Mouse (Mus musculus): ENCODE results near the gene Col9a1. TPM values are rescaled to one million over a fixed set of nuclear protein-coding genes. Genes with fewer than 3 reads are reported as not detected.

Gene Col9a1
- total RNA-seq, 2 experiments from 2014 or later: not detected

- no peak for DNase-seq
Observed at GRCm38 (mm10) chr1:24294979-24295942, 117.9 kb downstream of the Col9a1 start.

GRCm38 (mm10) chr1:24300700-24301099, 123.3 kb downstream of the Col9a1 start:
- no peak for DNase-seq

Other genes with a start within 250 kb of the Col9a1 start
- gene Sdhaf4, start 172.0 kb upstream of the Col9a1 start, total RNA-seq (2021): 10 to 100 TPM; 52.7 to 74.2 TPM
- gene Fam135a, start 77.3 kb upstream of the Col9a1 start, total RNA-seq (2021): 10 to 100 TPM; 15.5 to 22.5 TPM

All from adrenal gland, postnatal 36 days (tissue).